Mouse (Mus musculus): ENCODE measurements around the gene Olfr1444. TPM values are rescaled to one million over a fixed set of nuclear protein-coding genes. Genes with fewer than 3 reads are reported as not detected.

Olfr1444 gene
- polyA plus RNA-seq, 1 experiment from 2014 or later = not detected

DNA sequence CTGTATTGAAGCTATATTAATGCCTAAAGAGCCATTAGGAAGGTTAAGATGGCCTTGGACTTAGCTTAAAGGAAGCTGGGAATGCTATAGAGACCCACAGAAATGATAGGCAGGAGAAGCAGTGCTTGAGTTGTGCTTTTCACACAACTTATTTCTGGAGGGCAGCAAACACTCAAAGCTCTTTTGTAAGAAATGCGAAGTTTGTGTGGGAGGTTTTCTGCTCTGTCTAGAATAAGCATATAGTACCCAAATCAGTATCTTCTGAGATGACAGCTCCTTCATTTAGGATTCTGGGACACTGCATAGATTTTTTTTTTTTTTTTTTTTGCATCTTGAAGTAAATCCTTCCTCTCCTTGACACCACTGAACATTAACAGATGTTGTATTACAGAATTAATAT lies 18.6 kb upstream of the Olfr1444 start:
- no peak for ATAC-seq (ENCODE audit: insufficient read depth, low FRiP score, low TSS enrichment)
- no peak overlapping the region for H3K4me2 ChIP-seq (ENCODE audit: low read depth)
- no peak overlapping the region for H3K4me3 ChIP-seq (ENCODE audit: low read depth, low read length)
- no peaks in the 10 kb centered on the region for H3K4me1 ChIP-seq (ENCODE audit: control insufficient read depth, insufficient read depth, low read length)
- no peaks in the 10 kb centered on the region for H3K36me3 ChIP-seq (ENCODE audit: control insufficient read depth, insufficient read depth, low read length)
- H3K27me3 ChIP-seq (ENCODE audit: control insufficient read depth, insufficient read depth, low read length) = no peaks in the 10 kb centered on the region
- 89% methylated on average over 1 of the region's 1 CpGs for WGBS
- H3K9ac ChIP-seq (ENCODE audit: low read length) = no peak overlapping the region
- no peaks in the 10 kb centered on the region for H3K9me3 ChIP-seq (ENCODE audit: control insufficient read depth, low read length)
- no peak for DNase-seq (ENCODE audit: low spot score)
- H3K27ac ChIP-seq (ENCODE audit: low read depth, low read length) = no peak overlapping the region

DNA sequence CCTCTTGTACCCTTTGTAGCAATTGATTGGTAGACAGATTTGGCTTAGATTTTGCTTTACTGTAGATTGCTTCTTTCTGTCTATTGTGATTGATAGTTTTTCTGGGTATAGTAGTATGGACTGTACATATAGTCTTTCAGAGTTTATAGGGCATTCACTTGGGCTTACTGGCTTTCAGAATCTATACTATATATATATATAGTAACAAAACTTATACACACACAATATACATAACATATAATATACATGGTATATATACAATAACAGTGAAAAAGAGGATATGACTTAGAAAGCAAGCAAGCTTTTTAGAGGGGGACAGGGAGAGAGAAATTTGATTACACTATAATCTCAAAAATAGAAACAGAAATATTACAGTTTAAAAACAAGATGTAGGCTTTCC lies 10.7 kb upstream of the Olfr1444 start, which contains the start of gene Gm5244:
TSS of gene Gm5244 (plus strand) at position 301 of the 400 bp plus-strand sequence.
- DNase-seq (ENCODE audit: low spot score) (no peak), ATAC-seq (ENCODE audit: insufficient read depth, low FRiP score, low TSS enrichment) (no peak)
- Histone ChIP-seq H3K9me3 (ENCODE audit: control insufficient read depth, low read length) (no peaks in the 10 kb centered on the region), H3K9ac (ENCODE audit: low read length) (no peak within 1 kb of the TSS), H3K4me1 (ENCODE audit: control insufficient read depth, insufficient read depth, low read length) (no peaks in the 10 kb centered on the region), H3K4me3 (ENCODE audit: low read depth, low read length) (no peak within 1 kb of the TSS), H3K27me3 (ENCODE audit: control insufficient read depth, insufficient read depth, low read length) (no peaks in the 10 kb centered on the region), H3K4me2 (ENCODE audit: low read depth) (no peak within 1 kb of the TSS), H3K36me3 (ENCODE audit: control insufficient read depth, insufficient read depth, low read length) (no peaks in the 10 kb centered on the region), H3K27ac (ENCODE audit: low read depth, low read length) (no peak within 1 kb of the TSS)

DNA sequence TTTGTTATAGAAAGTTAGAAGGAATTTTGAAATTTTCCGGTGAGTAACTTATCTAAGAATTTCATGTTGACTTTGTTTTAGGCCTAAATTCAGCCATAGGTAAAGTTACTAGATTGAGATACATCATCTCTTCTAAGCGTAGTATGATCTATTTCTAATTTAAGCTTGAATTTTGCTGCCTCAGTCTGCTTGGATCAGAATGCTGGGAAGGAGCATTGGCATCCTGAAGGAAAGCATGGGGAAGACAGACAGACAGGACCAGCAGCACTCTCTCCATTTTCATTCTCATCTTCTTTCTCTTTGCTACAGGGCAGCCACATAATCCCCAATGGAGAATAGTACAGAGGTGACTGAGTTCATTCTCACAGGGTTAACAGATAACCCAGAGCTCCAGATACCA lies 26.5 kb downstream of the Olfr1444 start, which contains the start of gene Olfr1445:
TSS of gene Olfr1445 (plus strand) at position 301 of the 400 bp plus-strand sequence.
- H3K4me3 ChIP-seq (ENCODE audit: low read depth, low read length) = no peak within 1 kb of the TSS
- H3K9me3 ChIP-seq (ENCODE audit: control insufficient read depth, low read length) = no peaks in the 10 kb centered on the region
- H3K9ac ChIP-seq (ENCODE audit: low read length) = no peak within 1 kb of the TSS
- no peak for ATAC-seq (ENCODE audit: insufficient read depth, low FRiP score, low TSS enrichment)
- H3K36me3 ChIP-seq (ENCODE audit: control insufficient read depth, insufficient read depth, low read length) = no peaks in the 10 kb centered on the region
- H3K27me3 ChIP-seq (ENCODE audit: control insufficient read depth, insufficient read depth, low read length) = no peaks in the 10 kb centered on the region
- H3K4me1 ChIP-seq (ENCODE audit: control insufficient read depth, insufficient read depth, low read length) = no peaks in the 10 kb centered on the region
- 88% methylated on average over 2 of the region's 2 CpGs for WGBS
- H3K27ac ChIP-seq (ENCODE audit: low read depth, low read length) = no peak within 1 kb of the TSS
- no peak for DNase-seq (ENCODE audit: low spot score)
- no peak within 1 kb of the TSS for H3K4me2 ChIP-seq (ENCODE audit: low read depth)

DNA sequence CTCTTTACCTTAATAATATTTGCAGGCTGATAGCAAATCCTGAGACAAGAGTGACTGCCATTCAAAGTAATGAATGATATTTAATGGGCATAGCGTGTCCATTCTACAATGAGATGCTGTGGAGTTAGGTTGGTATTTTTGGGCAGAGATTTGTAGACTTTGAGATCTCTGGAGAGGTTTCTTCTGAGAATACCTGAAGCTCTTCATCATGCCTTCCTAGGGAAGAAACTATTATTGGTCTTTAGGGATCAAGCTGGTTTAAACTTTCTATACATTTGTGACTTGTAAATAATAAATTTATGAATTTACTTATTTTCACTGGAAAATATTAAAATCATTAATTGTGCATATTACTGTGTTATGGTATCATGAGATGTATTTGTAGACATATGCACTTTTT lies 36.3 kb downstream of the Olfr1444 start, which contains the start of gene Olfr1446:
TSS of gene Olfr1446 (minus strand) at position 101 of the 400 bp plus-strand sequence.
- H3K27ac ChIP-seq (ENCODE audit: low read depth, low read length) = no peak within 1 kb of the TSS
- ATAC-seq (ENCODE audit: insufficient read depth, low FRiP score, low TSS enrichment) (no peak), DNase-seq (ENCODE audit: low spot score) (no peak)
- no peaks in the 10 kb centered on the region for H3K36me3 ChIP-seq (ENCODE audit: control insufficient read depth, insufficient read depth, low read length)
- 70% methylated on average over 1 of the region's 1 CpGs for WGBS
- no peak within 1 kb of the TSS for H3K9ac ChIP-seq (ENCODE audit: low read length)
- no peak within 1 kb of the TSS for H3K4me3 ChIP-seq (ENCODE audit: low read depth, low read length)
- H3K27me3 ChIP-seq (ENCODE audit: control insufficient read depth, insufficient read depth, low read length) = no peaks in the 10 kb centered on the region
- no peaks in the 10 kb centered on the region for H3K9me3 ChIP-seq (ENCODE audit: control insufficient read depth, low read length)
- no peak within 1 kb of the TSS for H3K4me2 ChIP-seq (ENCODE audit: low read depth)
- H3K4me1 ChIP-seq (ENCODE audit: control insufficient read depth, insufficient read depth, low read length) = no peaks in the 10 kb centered on the region

DNA sequence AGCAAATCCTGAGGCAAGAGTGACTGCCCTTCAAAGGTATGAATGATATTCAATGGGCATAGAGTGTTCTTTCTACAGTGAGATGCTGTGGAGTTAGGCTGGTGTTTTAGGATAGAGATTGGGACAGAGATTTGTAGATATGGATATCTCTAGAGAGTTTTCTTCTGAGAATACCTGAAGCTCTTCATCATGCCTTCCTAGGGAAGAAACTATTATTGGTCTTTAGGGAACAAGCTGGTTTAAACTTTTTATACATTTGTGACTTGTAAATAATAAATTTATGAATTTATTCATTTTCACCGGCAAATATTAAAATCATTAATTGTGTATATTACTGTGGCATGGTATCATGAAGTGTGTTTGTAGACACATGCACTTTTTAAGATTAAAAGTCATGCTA lies 46.6 kb downstream of the Olfr1444 start, which contains the start of gene Olfr1447:
TSS of gene Olfr1447 (minus strand) at position 101 of the 400 bp plus-strand sequence.
- Histone ChIP-seq H3K4me3 (ENCODE audit: low read depth, low read length) (no peak within 1 kb of the TSS), H3K27ac (ENCODE audit: low read depth, low read length) (no peak within 1 kb of the TSS), H3K9ac (ENCODE audit: low read length) (no peak within 1 kb of the TSS), H3K4me1 (ENCODE audit: control insufficient read depth, insufficient read depth, low read length) (no peaks in the 10 kb centered on the region), H3K27me3 (ENCODE audit: control insufficient read depth, insufficient read depth, low read length) (no peaks in the 10 kb centered on the region), H3K36me3 (ENCODE audit: control insufficient read depth, insufficient read depth, low read length) (no peaks in the 10 kb centered on the region), H3K4me2 (ENCODE audit: low read depth) (no peak within 1 kb of the TSS), H3K9me3 (ENCODE audit: control insufficient read depth, low read length) (no peaks in the 10 kb centered on the region)
- 94% methylated on average over 1 of the region's 1 CpGs for WGBS
- no peak for ATAC-seq (ENCODE audit: insufficient read depth, low FRiP score, low TSS enrichment)
- DNase-seq (ENCODE audit: low spot score) = no peak

Other genes starting within 250 kb of the Olfr1444 start
- gene Glyat, start 224.0 kb upstream of the Olfr1444 start, polyA plus RNA-seq (2014; fragmentation: Nextera tagmentation; extraction: Ambion mirVana) = not detected in 2 replicates
- not detected in 2 replicates for gene Olfr1442, start 186.8 kb upstream of the Olfr1444 start, polyA plus RNA-seq (2014; fragmentation: Nextera tagmentation; extraction: Ambion mirVana)
- not detected in 2 replicates for gene Olfr1443, start 179.2 kb upstream of the Olfr1444 start, polyA plus RNA-seq (2014; fragmentation: Nextera tagmentation; extraction: Ambion mirVana)
- not detected in 2 replicates for gene Keg1, start 161.5 kb upstream of the Olfr1444 start, polyA plus RNA-seq (2014; fragmentation: Nextera tagmentation; extraction: Ambion mirVana)
- gene Cntf, start 91.7 kb upstream of the Olfr1444 start, polyA plus RNA-seq (2014; fragmentation: Nextera tagmentation; extraction: Ambion mirVana) = 1.3 and 1.7 TPM in 2 replicates
- gene Zfp91, start 61.2 kb upstream of the Olfr1444 start, polyA plus RNA-seq (2014; fragmentation: Nextera tagmentation; extraction: Ambion mirVana) = 10.6 and 11.2 TPM in 2 replicates
- gene Lpxn, start 61.1 kb upstream of the Olfr1444 start, polyA plus RNA-seq (2014; fragmentation: Nextera tagmentation; extraction: Ambion mirVana) = 0.93 and 1.1 TPM in 2 replicates
- gene Gm5244, start 10.6 kb upstream of the Olfr1444 start, polyA plus RNA-seq (2014; fragmentation: Nextera tagmentation; extraction: Ambion mirVana) = not detected in 2 replicates
- not detected in 2 replicates for gene Olfr1445, start 26.6 kb downstream of the Olfr1444 start, polyA plus RNA-seq (2014; fragmentation: Nextera tagmentation; extraction: Ambion mirVana)
- gene Olfr1446, start 36.2 kb downstream of the Olfr1444 start, polyA plus RNA-seq (2014; fragmentation: Nextera tagmentation; extraction: Ambion mirVana) = not detected in 2 replicates
- not detected in 2 replicates for gene Olfr1447, start 46.5 kb downstream of the Olfr1444 start, polyA plus RNA-seq (2014; fragmentation: Nextera tagmentation; extraction: Ambion mirVana)
- not detected in 2 replicates for gene Olfr1448, start 67.1 kb downstream of the Olfr1444 start, polyA plus RNA-seq (2014; fragmentation: Nextera tagmentation; extraction: Ambion mirVana)
- not detected in 2 replicates for gene Olfr1449, start 73.6 kb downstream of the Olfr1444 start, polyA plus RNA-seq (2014; fragmentation: Nextera tagmentation; extraction: Ambion mirVana)
- gene Olfr1450, start 93.0 kb downstream of the Olfr1444 start, polyA plus RNA-seq (2014; fragmentation: Nextera tagmentation; extraction: Ambion mirVana) = not detected in 2 replicates
- gene Olfr1451, start 137.7 kb downstream of the Olfr1444 start, polyA plus RNA-seq (2014; fragmentation: Nextera tagmentation; extraction: Ambion mirVana) = not detected in 2 replicates
- gene Olfr1453, start 171.0 kb downstream of the Olfr1444 start, polyA plus RNA-seq (2014; fragmentation: Nextera tagmentation; extraction: Ambion mirVana) = not detected in 2 replicates
- gene Olfr1454, start 203.3 kb downstream of the Olfr1444 start, polyA plus RNA-seq (2014; fragmentation: Nextera tagmentation; extraction: Ambion mirVana) = not detected in 2 replicates
- not detected in 2 replicates for gene Olfr1457, start 240.6 kb downstream of the Olfr1444 start, polyA plus RNA-seq (2014; fragmentation: Nextera tagmentation; extraction: Ambion mirVana)
- not detected in 2 replicates for gene Olfr1458, start 249.5 kb downstream of the Olfr1444 start, polyA plus RNA-seq (2014; fragmentation: Nextera tagmentation; extraction: Ambion mirVana)

Data from neural tube, embryonic 11.5 days (tissue).